8 mouse cellular contexts compared by ENCODE assay signal in genomic region chr16:22439499-22440177, GRCm38 (mm10). TPM values are rescaled to one million over a fixed set of nuclear protein-coding genes. Genes with fewer than 3 reads are reported as not detected.
A peak's percentile ranks its signal among the peaks of the same experiment; 100 is the strongest.
DNase-seq lines count a peak whose midpoint lies in the region; ATAC-seq and TF ChIP-seq lines count a peak whose summit lies in the region.

TSS of gene Etv5 (minus strand) at chr16:22439719.

- peak; percentile 45; the same call in 1 of the 2 replicates for TF ChIP-seq EP300 in heart, adult 2 months (IDR thresholded peaks at IDR 0.05; ENCODE audit: insufficient read depth, low read depth, low read length)

- peak within 1 kb of the TSS; percentile 80 for H3K9ac ChIP-seq in embryonic facial prominence, embryonic 14.5 days (ENCODE audit: low read depth, low read length)
- peak within 1 kb of the TSS; percentile 77 for H3K9ac ChIP-seq in heart, adult 2 months (ENCODE audit: low read depth, low read length)
- peak within 1 kb of the TSS; percentile 82 for H3K9ac ChIP-seq in limb, embryonic 13.5 days
- H3K9ac ChIP-seq in midbrain, embryonic 16.5 days (ENCODE audit: low read depth, low read length), result peak within 1 kb of the TSS; percentile 67

- WGBS in embryonic facial prominence, embryonic 14.5 days, result under 1% methylated on average over 37 of the region's 63 CpGs
- WGBS in heart, adult 2 months, result under 1% methylated on average over 63 of the region's 63 CpGs
- WGBS in limb, embryonic 13.5 days, result under 1% methylated on average over 63 of the region's 63 CpGs
- under 1% methylated on average over 63 of the region's 63 CpGs for WGBS in midbrain, embryonic 16.5 days

- peaks cover 21% of the 10 kb centered on the region for H3K4me1 ChIP-seq in embryonic facial prominence, embryonic 14.5 days (ENCODE audit: control insufficient read depth, insufficient read depth, low read length)
- peaks cover 5% of the 10 kb centered on the region for H3K4me1 ChIP-seq in heart, adult 2 months (ENCODE audit: control insufficient read depth, insufficient read depth, low read length)
- peaks cover 34% of the 10 kb centered on the region for H3K4me1 ChIP-seq in limb, embryonic 13.5 days
- H3K4me1 ChIP-seq in midbrain, embryonic 16.5 days (ENCODE audit: control insufficient read depth, insufficient read depth, low read length), result peaks cover 16% of the 10 kb centered on the region

- TF ChIP-seq POLR2A in heart, adult 2 months (IDR thresholded peaks at IDR 0.05; ENCODE audit: insufficient read depth, low read depth, low read length), result peak; percentile 75

- no peaks in the 10 kb centered on the region for H3K36me3 ChIP-seq in embryonic facial prominence, embryonic 14.5 days (ENCODE audit: control insufficient read depth, insufficient read depth, low read length)
- no peaks in the 10 kb centered on the region for H3K36me3 ChIP-seq in heart, adult 2 months (ENCODE audit: control insufficient read depth, insufficient read depth, low read length)
- H3K36me3 ChIP-seq in limb, embryonic 13.5 days, result no peaks in the 10 kb centered on the region; the same call in 1 of the 2 replicates
- no peaks in the 10 kb centered on the region for H3K36me3 ChIP-seq in midbrain, embryonic 16.5 days (ENCODE audit: control insufficient read depth, insufficient read depth, low read length)

- H3K9me3 ChIP-seq in embryonic facial prominence, embryonic 14.5 days (ENCODE audit: control insufficient read depth, low read length), result no peaks in the 10 kb centered on the region
- no peaks in the 10 kb centered on the region for H3K9me3 ChIP-seq in limb, embryonic 13.5 days
- H3K9me3 ChIP-seq in midbrain, embryonic 16.5 days (replicated peaks; ENCODE audit: control insufficient read depth, low read length, poor library complexity, severe bottlenecking), result no peaks in the 10 kb centered on the region

- H3K27ac ChIP-seq in embryonic facial prominence, embryonic 14.5 days (replicated peaks; ENCODE audit: low read depth, low read length), result peak within 1 kb of the TSS; percentile 85
- peak within 1 kb of the TSS; percentile 89 for H3K27ac ChIP-seq in heart, adult 2 months
- peak within 1 kb of the TSS; percentile 85 for H3K27ac ChIP-seq in limb, embryonic 13.5 days
- H3K27ac ChIP-seq in midbrain, embryonic 16.5 days (ENCODE audit: low read length), result peak within 1 kb of the TSS; percentile 36

- peak within 1 kb of the TSS; percentile 91 for H3K4me2 ChIP-seq in embryonic facial prominence, embryonic 14.5 days (ENCODE audit: low read depth, low read length)
- H3K4me2 ChIP-seq in limb, embryonic 13.5 days (replicated peaks), result peak within 1 kb of the TSS; percentile 96
- peak within 1 kb of the TSS; percentile 99 for H3K4me2 ChIP-seq in midbrain, embryonic 16.5 days (ENCODE audit: low read length)

- intact Hi-C loops in heart, adult 2 months (cut with DNase I), result loop anchor here (1.0 to 5.0 kb wide), 2 partner anchors 63 to 109 kb away; no protein-coding TSS in a partner anchor

- peak; percentile 97 for ATAC-seq in embryonic facial prominence, embryonic 14.5 days (ENCODE audit: low read depth)
- peak; percentile 98 for ATAC-seq in limb, embryonic 13.5 days (ENCODE audit: low FRiP score, low read depth)
- ATAC-seq in midbrain, embryonic 16.5 days, result peak; percentile 99

- no peak for TF ChIP-seq CTCF in heart, adult 2 months (IDR thresholded peaks at IDR 0.05)

- no peaks in the 10 kb centered on the region for H3K79me2 ChIP-seq in heart, adult 2 months (replicated peaks; ENCODE audit: control insufficient read depth, insufficient read depth, low read length)

- H3K27me3 ChIP-seq in embryonic facial prominence, embryonic 14.5 days (replicated peaks; ENCODE audit: control insufficient read depth, insufficient read depth, low read length), result peaks cover 8% of the 10 kb centered on the region; the same call in 1 of the 2 replicates
- H3K27me3 ChIP-seq in heart, adult 2 months (ENCODE audit: control insufficient read depth, insufficient read depth, low read length), result no peaks in the 10 kb centered on the region
- peaks cover 9% of the 10 kb centered on the region for H3K27me3 ChIP-seq in limb, embryonic 13.5 days
- H3K27me3 ChIP-seq in midbrain, embryonic 16.5 days (ENCODE audit: control insufficient read depth, insufficient read depth, low read depth, low read length), result peaks cover 49% of the 10 kb centered on the region

- H3K4me3 ChIP-seq in embryonic facial prominence, embryonic 14.5 days (ENCODE audit: low read depth, low read length), result peak within 1 kb of the TSS; percentile 82
- peak within 1 kb of the TSS; percentile 86 for H3K4me3 ChIP-seq in heart, adult 2 months
- peak within 1 kb of the TSS; percentile 87 for H3K4me3 ChIP-seq in limb, embryonic 13.5 days
- peak within 1 kb of the TSS; percentile 57 for H3K4me3 ChIP-seq in midbrain, embryonic 16.5 days (ENCODE audit: low read depth, low read length)

- peak; percentile 100 for DNase-seq in 3T3-L1 (ENCODE audit: low read depth, low spot score)
- DNase-seq in adrenal gland, postnatal 4 days (ENCODE audit: low spot score in 2 of 2), result peak; percentile 92 to 97
- peak; percentile 100 for DNase-seq in embryonic facial prominence, embryonic 14.5 days (ENCODE audit: low spot score)
- DNase-seq in heart, adult 2 months, result peak; percentile 98 to 100
- peak; percentile 99 to 100 for DNase-seq in kidney, adult 8-10 months
- DNase-seq in spleen, postnatal 10 days (ENCODE audit: low spot score in 2 of 2), result peak; percentile 86 to 95

RNA-seq across cellular contexts. Expression of gene Etv5, which starts in this region (rescaled TPM):
- 10 to 100 TPM; 24.1 to 27.5 TPM for total RNA-seq in adrenal gland, postnatal 4 days (2021)
- polyA plus RNA-seq in embryonic facial prominence, embryonic 14.5 days (2014; fragmentation: Nextera tagmentation; extraction: Ambion mirVana), result 37.5 and 43.4 TPM in 2 replicates
- 1 to 10 TPM; 6.9 to 10.0 TPM for total RNA-seq in heart, adult 2 months (2021)
- 12.0 and 12.9 TPM in 2 replicates for polyA plus RNA-seq in heart, adult 2 months (2012; rRNA removed)
- polyA plus RNA-seq in limb, embryonic 13.5 days (2015; fragmentation: Nextera tagmentation; extraction: Ambion mirVana), result 39.3 and 45.8 TPM in 2 replicates
- 13.6 and 17.8 TPM in 2 replicates for polyA plus RNA-seq in midbrain, embryonic 16.5 days (2015; fragmentation: Nextera tagmentation; extraction: Ambion mirVana)

Comparison
In these comparisons a context has a peak if more than half of its experiments do, and no peak if none do; other contexts are left out.
1. Peak in every context shown above with its lines: DNase-seq, ATAC-seq, H3K4me3 ChIP-seq and H3K27ac ChIP-seq.
2. H3K27ac ChIP-seq: peak in every context shown above with its lines; median percentile 89 in heart, adult 2 months; 85 in embryonic facial prominence, embryonic 14.5 days; 85 in limb, embryonic 13.5 days; 36 in midbrain, embryonic 16.5 days.